In genomic region chr4:62789696-62790095, GRCm38 (mm10) we compare ENCODE assay signal across 22 mouse cellular contexts.
A peak's percentile ranks its signal among the peaks of the same experiment; 100 is the strongest.
DNase-seq lines count a peak whose midpoint lies in the region; ATAC-seq and TF ChIP-seq lines count a peak whose summit lies in the region.
"Had no signal": no experiment of that assay in that cellular context is flagged by ENCODE, and none has a peak within 500 bp of the region (broad histone marks: within the 10 kb centered on the region; RNA-seq: fewer than 3 reads in every experiment).

No protein-coding gene starts in this region.

- H3K4me1 ChIP-seq in intestine, embryonic 16.5 days (ENCODE audit: control insufficient read depth, insufficient read depth, low read length), result no peaks in the 10 kb centered on the region
- no peaks in the 10 kb centered on the region for H3K4me1 ChIP-seq in intestine, postnatal 0 days (replicated peaks; ENCODE audit: control insufficient read depth, insufficient read depth, low read length)
- no peaks in the 10 kb centered on the region for H3K4me1 ChIP-seq in kidney, postnatal 0 days (replicated peaks; ENCODE audit: insufficient read depth, low read length)
- no peaks in the 10 kb centered on the region for H3K4me1 ChIP-seq in kidney, adult 2 months (ENCODE audit: control insufficient read depth, insufficient read depth, low read length)
- H3K4me1 ChIP-seq: forebrain, embryonic 12.5 days; heart, embryonic 12.5 days had no signal

- 60% methylated on average over 4 of the region's 4 CpGs for WGBS in intestine, embryonic 16.5 days
- WGBS in intestine, postnatal 0 days, result 63% methylated on average over 4 of the region's 4 CpGs
- WGBS in kidney, postnatal 0 days, result 56% methylated on average over 4 of the region's 4 CpGs
- WGBS in kidney, adult 2 months, result 65% methylated on average over 4 of the region's 4 CpGs

- peak; percentile 11; the same call in 1 of the 2 replicates for ATAC-seq in intestine, embryonic 16.5 days
- ATAC-seq in intestine, postnatal 0 days, result no peak
- no peak for ATAC-seq in kidney, postnatal 0 days (replicated peaks; ENCODE audit: low FRiP score, low read depth)
- ATAC-seq: CD4-positive, CD25-positive, alpha-beta regulatory T cell, adult 4 months; forebrain, embryonic 16.5 days had no signal

- DNase-seq in kidney, postnatal 0 days (ENCODE audit: low spot score), result peak; percentile 70
- no peak for DNase-seq in kidney, adult 2 months
- DNase-seq in urinary bladder, postnatal 14 days (ENCODE audit: low spot score), result peak; percentile 32
- no peak for DNase-seq in urinary bladder, postnatal 10 days (ENCODE audit: low spot score)
- DNase-seq in gastrocnemius, adult 18-20 months (ENCODE audit: low spot score), result no peak
- DNase-seq: adrenal gland, adult 2 months; adrenal gland, postnatal 25 days; B cell, adult 2 months; cerebellum, adult 18-20 months; cerebellum, adult 9-11 months; cerebellum, postnatal 36 days; gastrocnemius, postnatal 14 days; heart, adult 2 months; heart, postnatal 36 days had no signal

- no peaks in the 10 kb centered on the region for H3K36me3 ChIP-seq in intestine, embryonic 16.5 days (ENCODE audit: control insufficient read depth, insufficient read depth, low read length)
- H3K36me3 ChIP-seq in intestine, postnatal 0 days (ENCODE audit: control insufficient read depth, insufficient read depth), result no peaks in the 10 kb centered on the region
- H3K36me3 ChIP-seq in kidney, postnatal 0 days (ENCODE audit: insufficient read depth, low read length), result no peaks in the 10 kb centered on the region
- no peaks in the 10 kb centered on the region for H3K36me3 ChIP-seq in kidney, adult 2 months (ENCODE audit: control insufficient read depth, insufficient read depth, low read length)
- H3K36me3 ChIP-seq: embryonic facial prominence, embryonic 13.5 days; forebrain, embryonic 12.5 days; G1E; heart, embryonic 12.5 days had no signal

- no peak for TF ChIP-seq CTCF in intestine, postnatal 0 days (IDR thresholded peaks at IDR 0.05; ENCODE audit: low read depth)
- TF ChIP-seq CTCF in kidney, postnatal 0 days (IDR thresholded peaks at IDR 0.05; ENCODE audit: low read depth), result no peak
- TF ChIP-seq CTCF in kidney, adult 2 months (conservative IDR thresholded peaks at IDR 0.05; ENCODE audit: insufficient read depth, insufficient read length, low read depth, low read length), result no peak

- H3K4me3 ChIP-seq in intestine, embryonic 16.5 days (ENCODE audit: low read length), result no peak overlapping the region
- no peak overlapping the region for H3K4me3 ChIP-seq in intestine, postnatal 0 days (ENCODE audit: low read depth, low read length)
- no peak overlapping the region for H3K4me3 ChIP-seq in kidney, postnatal 0 days (replicated peaks; ENCODE audit: low read depth, low read length)
- H3K4me3 ChIP-seq in kidney, adult 2 months (ENCODE audit: insufficient read depth, low read depth, low read length), result no peak overlapping the region
- H3K4me3 ChIP-seq: embryonic facial prominence, embryonic 13.5 days; forebrain, embryonic 12.5 days; heart, adult 2 months; heart, embryonic 12.5 days had no signal

- no peak overlapping the region for H3K27ac ChIP-seq in intestine, embryonic 16.5 days (ENCODE audit: low read length)
- H3K27ac ChIP-seq in intestine, postnatal 0 days (ENCODE audit: low read depth, low read length), result no peak overlapping the region
- H3K27ac ChIP-seq in kidney, postnatal 0 days, result no peak overlapping the region
- no peak overlapping the region for H3K27ac ChIP-seq in kidney, adult 2 months (ENCODE audit: insufficient read depth, low read depth, low read length)
- H3K27ac ChIP-seq: embryonic facial prominence, embryonic 13.5 days; forebrain, embryonic 12.5 days; heart, adult 2 months had no signal

- no peak overlapping the region for H3K9ac ChIP-seq in intestine, embryonic 16.5 days (ENCODE audit: low read depth, low read length)
- no peak overlapping the region for H3K9ac ChIP-seq in intestine, postnatal 0 days (ENCODE audit: low read depth, low read length)
- H3K9ac ChIP-seq in kidney, postnatal 0 days (ENCODE audit: low read depth, low read length), result no peak overlapping the region
- H3K9ac ChIP-seq: embryonic facial prominence, embryonic 13.5 days; forebrain, embryonic 12.5 days; heart, embryonic 12.5 days had no signal

- no peak overlapping the region for H3K4me2 ChIP-seq in intestine, embryonic 16.5 days (ENCODE audit: low read depth, low read length)
- no peak overlapping the region for H3K4me2 ChIP-seq in intestine, postnatal 0 days (replicated peaks; ENCODE audit: low read depth)
- H3K4me2 ChIP-seq in kidney, postnatal 0 days (ENCODE audit: low read length), result no peak overlapping the region
- H3K4me2 ChIP-seq: embryonic facial prominence, embryonic 13.5 days; forebrain, embryonic 12.5 days; heart, embryonic 12.5 days had no signal

- no peaks in the 10 kb centered on the region for H3K27me3 ChIP-seq in intestine, embryonic 16.5 days (replicated peaks; ENCODE audit: control insufficient read depth, insufficient read depth, low read length)
- H3K27me3 ChIP-seq in intestine, postnatal 0 days (replicated peaks; ENCODE audit: control insufficient read depth, insufficient read depth, low read length), result no peaks in the 10 kb centered on the region
- no peaks in the 10 kb centered on the region for H3K27me3 ChIP-seq in kidney, postnatal 0 days (ENCODE audit: insufficient read depth, low read length)
- no peaks in the 10 kb centered on the region for H3K27me3 ChIP-seq in kidney, adult 2 months (replicated peaks; ENCODE audit: control insufficient read depth, insufficient read depth, low read length)
- H3K27me3 ChIP-seq: embryonic facial prominence, embryonic 13.5 days; forebrain, embryonic 12.5 days; heart, embryonic 12.5 days had no signal

- TF ChIP-seq POLR2A in kidney, adult 2 months (IDR thresholded peaks at IDR 0.05; ENCODE audit: low read depth, low read length), result no peak

- H3K9me3 ChIP-seq in intestine, embryonic 16.5 days (ENCODE audit: control insufficient read depth, low read length), result no peaks in the 10 kb centered on the region
- no peaks in the 10 kb centered on the region for H3K9me3 ChIP-seq in intestine, postnatal 0 days (ENCODE audit: control insufficient read depth)
- H3K9me3 ChIP-seq in kidney, postnatal 0 days (replicated peaks; ENCODE audit: low read length), result no peaks in the 10 kb centered on the region
- H3K9me3 ChIP-seq: embryonic facial prominence, embryonic 13.5 days; forebrain, embryonic 12.5 days; heart, embryonic 12.5 days had no signal

Comparison
In these comparisons a context has a peak if more than half of its experiments do, and no peak if none do; other contexts are left out.
1. DNase-seq: peak in kidney, postnatal 0 days (single experiment) and urinary bladder, postnatal 14 days (single experiment); none in kidney, adult 2 months (single experiment), urinary bladder, postnatal 10 days (single experiment) and gastrocnemius, adult 18-20 months (single experiment).